Mouse (Mus musculus) limb, embryonic 12.5 days (tissue): ENCODE measurements around the gene Mtrex. TPM values are rescaled to one million over a fixed set of nuclear protein-coding genes. Genes with fewer than 3 reads are reported as not detected.
A peak's percentile ranks its signal among the peaks of the same experiment; 100 is the strongest.

ENCODE experiments used
- ATAC-seq: fragments of 200-750 bp; cut with Nextera tagmentation; 2 replicates; pipeline ENCODE4 v1.8.0; 2017; ENCODE audit warnings: low read depth, moderate TSS enrichment; ENCODE audit not compliant: insufficient number of reproducible peaks, insufficient read depth, low FRiP score, low TSS enrichment
- H3K27ac ChIP-seq: fragments of 300-500 bp; sonication (generic); 2 replicates; pipeline ENCODE4 v1.5.1; 2016; ENCODE audit warnings: mild to moderate bottlenecking, moderate library complexity
- H3K27me3 ChIP-seq: fragments of 300-500 bp; sonication (generic); 2 replicates; pipeline ENCODE4 v1.6.1; 2016; ENCODE audit warnings: mild to moderate bottlenecking, moderate library complexity
- H3K36me3 ChIP-seq: fragments of 300-500 bp; sonication (generic); 2 replicates; pipeline ENCODE4 v1.6.1; 2016; ENCODE audit warnings: mild to moderate bottlenecking, moderate library complexity
- H3K4me1 ChIP-seq: fragments of 300-500 bp; sonication (generic); replicated peaks from 2 replicates; pipeline ENCODE4 v1.6.1; 2016
- H3K4me2 ChIP-seq: fragments of 300-500 bp; sonication (generic); 2 replicates; pipeline ENCODE4 v1.6.1; 2016; ENCODE audit warnings: mild to moderate bottlenecking, moderate library complexity
- H3K4me3 ChIP-seq: fragments of 300-500 bp; sonication (generic); replicated peaks from 2 replicates; pipeline ENCODE4 v1.5.1; 2016; ENCODE audit warnings: mild to moderate bottlenecking
- H3K9ac ChIP-seq: fragments of 300-500 bp; sonication (generic); replicated peaks from 2 replicates; pipeline ENCODE4 v1.6.1; 2016; ENCODE audit warnings: mild to moderate bottlenecking, moderate library complexity
- H3K9me3 ChIP-seq: fragments of 300-500 bp; sonication (generic); 2 replicates; pipeline ENCODE4 v1.6.1; 2016; ENCODE audit warnings: mild to moderate bottlenecking, moderate library complexity
- WGBS: fragments of 180-500 bp; shearing (Covaris S2); methylation state at CpG from one replicate; pipeline ENCODE4 v1.1.7; 2016; 5-methylcytosine and 5-hydroxymethylcytosine counted together
- polyA plus RNA-seq: library from polyadenylated mRNA; unstranded; fragments of >200 nt; fragmentation: Nextera tagmentation; extraction: Ambion mirVana; gene quantifications from 2 replicates; pipeline ENCODE4 v1.2.1, GENCODE M21; 2016

The Mtrex gene
- polyA plus RNA-seq, 1 experiment from 2014 or later, result 97.3 TPM

DNA sequence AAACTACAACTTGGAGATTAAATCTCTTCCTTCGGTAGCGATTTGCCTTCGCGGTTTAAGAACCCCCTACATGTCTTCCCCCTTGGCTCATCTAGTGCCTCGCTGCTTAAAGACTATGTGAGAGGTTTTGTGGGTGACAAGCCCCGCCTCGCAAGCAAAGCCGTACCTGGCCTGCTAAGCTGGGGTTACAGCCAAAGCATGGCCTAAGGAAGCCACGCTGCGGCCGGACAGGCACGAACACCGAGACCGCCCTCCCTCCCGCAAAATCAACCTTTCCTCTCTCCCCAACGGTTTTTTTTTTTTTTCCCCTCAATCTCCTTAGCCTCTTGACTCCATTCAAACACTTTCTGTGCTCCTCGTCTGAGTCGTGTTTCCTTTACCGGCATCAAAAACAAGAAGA is 402 bp downstream of the Mtrex start:
- peak overlapping the region; percentile 89 for H3K4me3 ChIP-seq
- H3K36me3 ChIP-seq, result peaks cover 20% of the 10 kb centered on the region
- no peak for ATAC-seq
- no peaks in the 10 kb centered on the region for H3K9me3 ChIP-seq
- no peaks in the 10 kb centered on the region for H3K27me3 ChIP-seq
- peaks cover 26% of the 10 kb centered on the region for H3K4me1 ChIP-seq
- peak overlapping the region; percentile 89 for H3K27ac ChIP-seq
- H3K9ac ChIP-seq, result peak overlapping the region; percentile 74
- WGBS, result 1% methylated on average over 19 of the region's 19 CpGs
- peak overlapping the region; percentile 79 for H3K4me2 ChIP-seq

DNA sequence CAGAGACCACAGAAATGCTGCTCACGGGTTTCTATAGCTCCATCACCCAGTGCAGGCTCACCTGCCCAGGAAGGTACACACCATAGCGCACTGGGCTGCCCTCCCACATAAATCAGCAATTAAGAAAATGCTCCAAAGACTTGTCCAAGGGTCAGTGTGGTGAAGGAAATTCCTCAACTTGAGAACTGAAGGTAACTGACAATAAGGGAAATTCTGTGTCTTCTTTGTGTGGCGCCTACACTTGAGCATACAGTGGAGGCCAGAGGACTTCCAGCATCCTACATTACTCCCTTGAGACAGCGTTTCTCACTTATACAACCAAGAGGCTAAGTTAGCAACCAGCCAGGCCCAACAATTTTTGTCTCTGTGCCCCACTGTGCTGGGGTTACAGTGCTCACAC is 1.2 kb downstream of the Mtrex start:
- WGBS, result 72% methylated on average over 4 of the region's 4 CpGs
- H3K36me3 ChIP-seq, result peaks cover 18% of the 10 kb centered on the region
- H3K27me3 ChIP-seq, result no peaks in the 10 kb centered on the region
- ATAC-seq, result no peak
- H3K4me1 ChIP-seq, result peaks cover 26% of the 10 kb centered on the region
- H3K27ac ChIP-seq, result no peak overlapping the region
- no peaks in the 10 kb centered on the region for H3K9me3 ChIP-seq
- H3K4me2 ChIP-seq, result peak overlapping the region; percentile 79
- peak overlapping the region; percentile 89 for H3K4me3 ChIP-seq
- peak overlapping the region; percentile 74; the same call in 1 of the 2 replicates for H3K9ac ChIP-seq

DNA sequence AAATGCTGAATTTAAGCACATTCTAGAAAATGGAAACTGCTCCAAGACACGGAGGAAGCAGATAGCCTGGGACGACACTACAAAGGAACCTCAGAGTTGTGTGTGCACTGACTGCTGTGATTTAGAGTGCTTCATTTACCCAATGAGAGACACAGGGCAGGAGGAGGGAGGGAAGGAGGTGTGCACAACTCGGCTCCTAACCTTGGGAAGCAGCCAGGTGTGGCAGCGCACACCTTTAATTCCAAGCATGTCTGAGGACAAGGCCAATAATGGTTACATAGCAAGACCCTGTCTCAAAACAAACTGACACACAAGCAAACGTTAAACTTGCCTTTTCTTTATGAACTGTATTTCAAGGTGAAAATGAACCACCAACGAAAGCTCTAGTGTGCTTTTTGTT is 1.9 kb downstream of the Mtrex start:
- H3K4me3 ChIP-seq, result no peak overlapping the region

DNA sequence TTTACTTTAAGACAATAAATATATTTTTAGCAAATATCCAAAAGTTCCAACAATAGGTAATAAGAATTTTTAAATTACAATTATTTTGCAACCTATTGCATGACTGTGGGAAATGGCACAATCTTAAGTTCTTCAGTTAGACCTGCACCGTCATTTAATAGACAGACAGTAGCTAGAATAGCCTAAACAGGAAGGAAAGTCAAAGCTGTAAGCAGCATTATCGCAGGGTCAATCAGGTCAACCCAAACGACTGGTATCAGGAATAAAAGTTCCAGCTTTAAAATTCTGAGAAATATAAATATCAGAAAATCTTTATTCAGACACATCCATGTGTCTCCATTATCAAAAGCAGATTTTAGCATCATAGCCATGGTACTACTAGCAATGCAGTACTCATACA is 6.3 kb downstream of the Mtrex start:
- H3K36me3 ChIP-seq, result peaks cover 40% of the 10 kb centered on the region
- H3K27me3 ChIP-seq, result no peaks in the 10 kb centered on the region
- no peak overlapping the region for H3K27ac ChIP-seq
- 91% methylated on average over 3 of the region's 3 CpGs for WGBS
- no peak overlapping the region for H3K4me2 ChIP-seq
- no peak overlapping the region for H3K4me3 ChIP-seq
- H3K9me3 ChIP-seq, result no peaks in the 10 kb centered on the region
- H3K9ac ChIP-seq, result no peak overlapping the region
- H3K4me1 ChIP-seq, result peaks cover 15% of the 10 kb centered on the region
- no peak for ATAC-seq

More for the DNA sequence above, 1.9 kb downstream of the Mtrex start:
- Histone ChIP-seq H3K36me3 (peaks cover 11% of the 10 kb centered on the region; the same call in 1 of the 2 replicates), H3K9ac (no peak overlapping the region), H3K27me3 (no peaks in the 10 kb centered on the region), H3K4me1 (peaks cover 26% of the 10 kb centered on the region), H3K27ac (no peak overlapping the region), H3K9me3 (no peaks in the 10 kb centered on the region), H3K4me2 (no peak overlapping the region)
- ATAC-seq, result no peak
- 75% methylated on average over 6 of the region's 6 CpGs for WGBS

DNA sequence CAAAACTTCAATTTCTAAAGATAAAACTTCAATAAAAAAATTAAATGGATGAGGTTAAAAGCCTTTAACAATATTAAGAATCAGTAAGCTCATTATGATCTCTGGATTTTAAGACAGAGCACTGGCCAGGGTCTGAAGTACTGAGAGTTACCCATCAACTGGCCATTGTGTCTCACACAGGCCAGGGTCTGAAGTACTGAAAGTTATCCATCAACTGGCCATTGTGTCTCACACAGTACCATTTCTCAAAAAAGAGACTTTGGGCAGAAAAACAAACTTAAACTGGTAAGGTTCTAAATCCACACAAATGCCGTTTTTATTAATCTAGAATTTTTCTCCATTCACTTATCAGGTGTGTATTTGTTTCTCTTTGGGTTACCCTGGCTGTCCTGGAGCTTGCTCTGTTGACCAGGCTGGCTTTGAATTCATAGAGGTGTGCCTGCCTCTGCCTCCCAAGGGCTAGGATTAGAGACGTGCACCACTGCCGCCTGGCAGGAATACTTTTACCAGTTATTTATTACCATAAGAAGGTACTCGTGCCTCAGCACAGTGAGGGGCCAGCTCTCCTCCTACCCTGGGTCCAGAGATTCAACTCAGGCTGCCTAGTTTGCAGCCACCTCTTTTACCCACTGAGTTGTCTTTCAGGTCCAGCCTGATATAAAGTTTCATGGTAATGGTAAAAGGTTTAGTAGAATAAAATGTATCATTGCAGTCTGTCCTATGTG is 7.9 kb downstream of the Mtrex start:
- ATAC-seq, result no peak
- H3K4me1 ChIP-seq, result peaks cover 3% of the 10 kb centered on the region
- no peak overlapping the region for H3K4me2 ChIP-seq
- no peak overlapping the region for H3K27ac ChIP-seq
- H3K9me3 ChIP-seq, result no peaks in the 10 kb centered on the region
- no peak overlapping the region for H3K9ac ChIP-seq
- no peaks in the 10 kb centered on the region for H3K27me3 ChIP-seq
- H3K36me3 ChIP-seq, result peaks cover 46% of the 10 kb centered on the region
- no peak overlapping the region for H3K4me3 ChIP-seq
- 83% methylated on average over 4 of the region's 4 CpGs for WGBS

DNA sequence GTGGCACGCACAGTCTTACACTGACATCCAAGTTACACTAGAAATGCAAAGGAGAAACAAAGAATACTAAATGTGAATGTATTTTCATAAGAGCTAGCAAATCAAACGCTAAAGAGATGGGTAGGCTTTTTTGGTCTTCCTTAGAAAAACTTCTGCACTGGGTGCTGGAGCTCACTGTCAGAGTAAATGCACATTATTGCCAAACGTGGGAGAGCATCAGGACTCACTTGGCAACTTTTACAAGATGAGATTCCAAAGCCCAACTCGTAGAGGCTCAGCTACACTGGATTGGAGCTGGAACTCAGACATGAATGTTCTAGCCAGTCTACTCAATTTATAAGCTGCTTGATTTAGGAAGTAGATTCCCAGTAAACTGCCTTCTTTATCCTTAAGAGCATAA is 16.8 kb downstream of the Mtrex start:
- no peak overlapping the region for H3K27ac ChIP-seq
- no peak overlapping the region for H3K4me2 ChIP-seq
- no peaks in the 10 kb centered on the region for H3K4me1 ChIP-seq
- WGBS, result 86% methylated on average over 4 of the region's 4 CpGs
- H3K4me3 ChIP-seq, result no peak overlapping the region
- H3K36me3 ChIP-seq, result peaks cover 64% of the 10 kb centered on the region
- no peaks in the 10 kb centered on the region for H3K9me3 ChIP-seq
- no peaks in the 10 kb centered on the region for H3K27me3 ChIP-seq
- no peak overlapping the region for H3K9ac ChIP-seq
- no peak for ATAC-seq

DNA sequence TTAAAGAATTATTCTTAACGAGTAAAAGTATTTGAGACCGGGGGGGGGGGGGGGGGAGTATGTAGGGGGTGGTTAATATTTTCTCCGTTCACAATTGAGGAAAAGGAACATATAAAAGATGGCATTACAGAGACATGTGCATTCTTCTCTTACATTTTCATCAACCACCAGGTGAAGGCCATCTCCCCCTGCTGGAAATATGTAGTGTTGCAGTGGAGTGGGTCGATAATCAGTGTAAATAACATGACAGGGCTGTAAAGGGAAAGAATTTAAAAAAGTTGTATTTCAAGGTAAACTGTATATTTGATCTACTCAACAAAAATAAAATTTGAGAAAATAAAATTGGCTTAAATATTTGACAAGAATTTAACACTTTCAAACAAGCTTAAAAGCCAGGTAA is 17.5 kb downstream of the Mtrex start:
- H3K36me3 ChIP-seq, result peaks cover 69% of the 10 kb centered on the region
- no peak for ATAC-seq
- no peak overlapping the region for H3K27ac ChIP-seq
- H3K4me2 ChIP-seq, result no peak overlapping the region
- H3K4me3 ChIP-seq, result no peak overlapping the region
- H3K27me3 ChIP-seq, result no peaks in the 10 kb centered on the region
- no peaks in the 10 kb centered on the region for H3K4me1 ChIP-seq
- 68% methylated on average over 4 of the region's 4 CpGs for WGBS
- H3K9ac ChIP-seq, result no peak overlapping the region
- H3K9me3 ChIP-seq, result no peaks in the 10 kb centered on the region

DNA sequence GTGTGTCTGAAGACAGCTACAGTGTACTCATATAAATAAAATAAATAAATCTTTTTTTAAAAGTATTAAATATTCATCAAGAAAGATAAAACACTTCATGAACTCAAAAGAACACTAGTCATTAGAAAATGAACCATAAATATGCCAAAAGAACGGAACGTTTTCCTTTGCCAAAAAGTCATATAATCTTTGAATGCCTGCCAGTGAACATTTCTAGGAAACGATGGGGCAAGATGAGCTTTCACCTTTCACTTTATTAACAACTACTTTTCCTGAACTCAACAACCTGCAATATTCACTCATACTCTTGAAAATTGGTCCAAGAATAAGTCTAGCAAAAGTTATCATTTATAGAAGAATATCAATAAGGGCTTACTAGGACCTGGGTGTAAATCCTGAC is 25.0 kb downstream of the Mtrex start:
- Histone ChIP-seq H3K27ac (no peak overlapping the region), H3K9ac (no peak overlapping the region), H3K4me2 (no peak overlapping the region), H3K4me1 (no peaks in the 10 kb centered on the region), H3K9me3 (no peaks in the 10 kb centered on the region), H3K27me3 (no peaks in the 10 kb centered on the region), H3K36me3 (peaks cover 79% of the 10 kb centered on the region), H3K4me3 (no peak overlapping the region)
- 94% methylated on average over 3 of the region's 3 CpGs for WGBS
- no peak for ATAC-seq

DNA sequence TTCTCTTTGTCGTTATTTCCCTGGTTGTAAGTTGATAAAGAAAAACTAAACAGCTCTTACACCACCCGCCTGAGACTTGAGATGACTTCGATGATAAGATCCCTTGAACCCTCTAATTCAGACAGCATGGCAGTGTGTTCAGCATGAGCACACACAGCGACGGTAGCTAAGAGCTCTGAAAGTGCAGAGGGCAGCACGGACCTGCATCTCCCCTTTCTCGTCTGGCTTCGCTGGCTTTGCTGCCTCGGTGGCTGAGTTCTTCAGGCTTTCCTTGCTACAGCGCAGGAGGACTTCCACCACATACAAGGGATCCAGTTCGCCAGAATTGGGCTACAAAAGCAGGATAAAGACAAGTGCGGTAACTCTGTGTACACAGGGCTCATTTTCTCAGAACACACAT is 40.0 kb downstream of the Mtrex start:
- no peak overlapping the region for H3K9ac ChIP-seq
- WGBS, result 95% methylated on average over 12 of the region's 12 CpGs
- no peaks in the 10 kb centered on the region for H3K9me3 ChIP-seq
- no peak overlapping the region for H3K27ac ChIP-seq
- peaks cover 87% of the 10 kb centered on the region for H3K36me3 ChIP-seq
- H3K4me1 ChIP-seq, result no peaks in the 10 kb centered on the region
- no peak for ATAC-seq
- no peak overlapping the region for H3K4me3 ChIP-seq
- no peak overlapping the region for H3K4me2 ChIP-seq
- H3K27me3 ChIP-seq, result no peaks in the 10 kb centered on the region

DNA sequence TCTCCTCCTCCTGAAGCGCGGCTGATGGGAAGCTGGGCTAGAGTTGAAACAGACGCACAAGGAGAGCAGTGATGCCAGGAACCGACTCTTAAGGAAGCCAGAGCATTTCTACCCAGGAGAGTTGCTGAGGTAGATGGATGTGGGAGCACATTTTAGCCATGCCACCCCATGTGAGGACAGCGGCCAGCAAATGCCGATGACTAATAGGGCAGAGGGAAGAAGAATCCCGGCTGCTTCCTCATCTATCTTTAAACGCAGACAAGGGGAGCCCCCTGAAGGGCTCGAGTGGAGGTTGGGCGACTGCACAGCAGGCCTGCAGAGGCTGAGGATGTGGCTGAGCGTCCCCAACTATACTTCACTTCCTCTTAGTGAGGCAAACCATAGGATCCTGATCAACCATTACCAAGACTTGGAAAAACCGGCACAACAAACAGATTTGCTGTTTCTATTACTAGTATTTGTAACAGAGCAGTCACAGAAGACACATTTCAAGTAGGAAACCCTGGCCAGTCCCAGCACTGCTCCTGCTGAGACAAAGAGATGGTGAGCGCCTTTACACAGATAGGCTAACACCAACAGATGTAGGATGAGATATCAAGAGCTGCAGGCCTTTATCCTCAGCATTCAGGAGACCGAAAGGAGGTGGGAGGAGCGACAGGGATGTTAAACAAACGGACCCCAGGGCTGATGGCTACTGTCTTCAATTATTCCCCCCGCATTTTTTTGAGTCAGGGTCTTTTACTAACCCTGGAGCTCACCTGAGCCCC is 55.5 kb downstream of the Mtrex start:
- no peak overlapping the region for H3K27ac ChIP-seq
- WGBS, result 82% methylated on average over 17 of the region's 17 CpGs
- no peak overlapping the region for H3K4me3 ChIP-seq
- H3K4me2 ChIP-seq, result no peak overlapping the region
- ATAC-seq, result no peak
- H3K4me1 ChIP-seq, result no peaks in the 10 kb centered on the region
- H3K36me3 ChIP-seq, result peaks cover 89% of the 10 kb centered on the region
- H3K9ac ChIP-seq, result no peak overlapping the region
- H3K27me3 ChIP-seq, result no peaks in the 10 kb centered on the region
- H3K9me3 ChIP-seq, result no peaks in the 10 kb centered on the region

DNA sequence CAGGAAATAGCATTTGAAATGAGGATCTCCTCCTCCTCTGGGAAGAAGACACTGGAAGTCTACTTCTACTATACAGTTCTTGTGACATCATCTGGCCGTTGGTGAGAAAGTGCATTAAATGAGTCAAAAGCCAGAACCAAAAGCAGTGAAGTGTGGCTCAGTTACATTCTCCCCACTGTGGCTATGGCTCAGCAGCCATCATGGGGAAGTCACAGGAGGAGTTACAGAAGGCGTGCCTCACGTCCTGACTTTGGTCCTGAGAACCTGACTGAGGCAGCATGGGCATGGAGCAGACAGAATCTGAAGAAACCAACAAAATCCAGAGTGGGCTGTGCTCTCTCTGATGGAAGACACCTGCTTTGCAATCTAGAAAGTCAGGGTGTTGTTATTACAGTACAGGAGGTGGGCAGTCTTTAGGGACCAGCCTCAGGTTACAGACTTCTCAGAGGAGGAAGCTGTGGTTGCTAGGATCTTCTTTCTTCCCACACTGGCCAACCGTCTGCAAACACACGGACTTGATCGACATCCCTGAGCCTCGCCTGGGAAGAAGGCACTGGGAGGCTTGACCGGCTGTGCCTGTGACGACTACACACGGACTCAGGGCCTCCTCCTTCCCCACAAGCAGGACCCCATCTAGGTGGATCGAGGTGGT is 57.0 kb downstream of the Mtrex start:
- WGBS, result 80% methylated on average over 11 of the region's 11 CpGs
- Histone ChIP-seq H3K9ac (no peak overlapping the region), H3K36me3 (peaks cover 94% of the 10 kb centered on the region), H3K4me1 (no peaks in the 10 kb centered on the region), H3K4me2 (no peak overlapping the region), H3K9me3 (no peaks in the 10 kb centered on the region), H3K27ac (no peak overlapping the region), H3K27me3 (no peaks in the 10 kb centered on the region), H3K4me3 (no peak overlapping the region)
- no peak for ATAC-seq
